Mouse (Mus musculus) bone marrow macrophage, adult 2 months (primary cell): ENCODE measurements at regions not wholly inside any gene's neighbourhood (a gene's known extent, or its start where the extent isn't known, plus 50 kb on each side); places are given as distances from the start of the nearest gene placed in this dataset.

Source experiments
- CTCF ChIP-seq: IDR thresholded peaks from 2 replicates; pipeline ENCODE4 v1.5.1; 2012; ENCODE audit warnings: low read depth, mild to moderate bottlenecking, low read length, moderate library complexity
- POLR2A ChIP-seq: IDR thresholded peaks from 2 replicates; pipeline ENCODE4 v1.6.1; 2012; ENCODE audit warnings: mild to moderate bottlenecking, low read depth, low read length, borderline replicate concordance

DNA sequence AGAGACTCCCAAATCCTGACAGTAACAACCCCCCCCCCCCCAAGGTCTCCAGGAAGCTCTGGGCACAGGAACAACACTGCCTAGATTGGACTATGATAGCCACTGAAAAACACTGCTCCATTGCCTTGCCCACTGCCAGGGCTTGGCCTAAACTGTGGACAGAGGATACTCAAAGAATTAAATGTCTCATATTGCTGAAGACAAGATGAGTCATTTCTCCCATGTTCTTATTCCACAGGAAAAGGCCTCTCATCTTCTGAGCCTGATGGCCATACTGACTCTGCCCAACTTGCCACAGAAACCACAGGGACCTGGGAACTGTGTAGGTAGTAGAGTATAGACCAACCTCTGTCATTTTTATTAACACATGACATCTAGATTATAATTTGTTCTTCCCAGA lies 59.4 kb upstream of the Zcchc2 start:
- TF ChIP-seq CTCF = no peak
- no peak for TF ChIP-seq POLR2A
